Mouse (Mus musculus): ENCODE data around the gene Hapln1. TPM values are rescaled to one million over a fixed set of nuclear protein-coding genes. Genes with fewer than 3 reads are reported as not detected.

Hapln1 gene
- 0.61 and 1.2 TPM in 2 replicates for polyA plus RNA-seq (2014; fragmentation: Nextera tagmentation; extraction: Ambion mirVana)

DNA sequence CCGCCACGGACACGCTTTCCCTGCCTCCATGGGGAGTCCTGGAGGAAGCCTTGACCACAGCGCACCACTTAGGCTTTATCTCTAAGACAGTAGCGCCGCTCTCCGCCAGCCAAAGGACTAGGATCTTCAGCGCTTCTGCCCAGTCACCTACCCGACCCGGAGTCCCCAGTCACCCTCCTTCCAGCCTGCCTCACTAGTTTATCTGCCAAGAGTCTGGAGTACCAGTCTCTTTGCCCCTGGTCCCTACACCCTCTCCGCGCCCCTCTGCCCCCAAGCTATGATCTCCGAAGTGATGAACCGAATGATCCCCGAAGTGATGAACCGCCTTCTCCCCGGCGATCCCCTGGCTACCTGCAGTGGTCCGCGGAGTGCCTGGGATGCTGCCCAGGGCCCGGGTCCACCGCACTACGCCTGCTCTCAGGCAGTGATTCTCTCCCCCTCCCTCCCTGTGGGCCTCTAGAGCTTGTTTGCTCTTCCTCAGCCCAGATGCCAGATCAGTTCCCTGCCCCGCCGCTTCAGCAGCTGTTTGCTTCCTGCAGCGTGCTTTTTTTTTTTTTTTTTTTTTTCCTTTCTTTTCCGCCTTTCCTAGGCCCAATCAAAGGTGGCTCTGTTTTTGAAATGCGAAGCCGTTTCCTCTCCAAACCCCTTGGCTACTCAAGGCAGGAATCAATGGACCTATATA, at the start of gene Hapln1:
Hapln1 (plus strand) TSS at position 592 of the 682 bp plus-strand sequence.
- whole genome bisulfite sequencing: 1% methylated on average over 29 of the region's 29 CpGs
- Histone ChIP-seq H3K9me3 (ENCODE audit: control insufficient read depth, low read length) (no peaks in the 10 kb centered on the region), H3K9ac (replicated peaks; ENCODE audit: low read depth, low read length) (peak within 1 kb of the TSS; percentile 52), H3K4me2 (ENCODE audit: low read depth, low read length) (peak within 1 kb of the TSS; percentile 70), H3K36me3 (ENCODE audit: control insufficient read depth, insufficient read depth, low read length) (no peaks in the 10 kb centered on the region), H3K27me3 (ENCODE audit: control insufficient read depth, insufficient read depth, low read length) (no peaks in the 10 kb centered on the region), H3K4me3 (ENCODE audit: low read depth, low read length) (peak within 1 kb of the TSS; percentile 40), H3K27ac (ENCODE audit: low read depth, low read length) (no peak within 1 kb of the TSS), H3K4me1 (ENCODE audit: control insufficient read depth, insufficient read depth, low read length) (no peaks in the 10 kb centered on the region)
- peak; percentile 88 for ATAC-seq (ENCODE audit: low read depth)

DNA sequence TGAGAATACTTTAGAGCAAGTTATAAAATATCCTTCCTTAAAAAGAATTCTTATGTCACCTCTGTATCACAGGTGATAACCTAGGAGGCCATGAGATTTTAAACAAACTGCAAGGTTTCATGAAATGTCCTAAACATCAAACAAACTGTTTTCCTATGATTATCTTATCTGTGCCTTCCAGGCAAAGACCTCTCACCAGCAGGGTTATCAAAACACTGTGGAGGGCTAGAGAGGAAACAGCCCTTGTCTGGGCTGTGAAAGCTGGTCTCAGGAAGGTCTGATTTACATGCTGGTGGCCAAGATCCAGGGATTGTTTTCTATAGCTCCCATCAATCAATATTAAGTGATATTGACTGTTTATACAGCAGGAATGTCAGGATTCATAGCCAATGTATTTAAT, 46.4 kb upstream of the Hapln1 start:
- ATAC-seq (ENCODE audit: low read depth): no peak
- H3K4me3 ChIP-seq (ENCODE audit: low read depth, low read length): no peak overlapping the region
- H3K27ac ChIP-seq (ENCODE audit: low read depth, low read length): no peak overlapping the region
- H3K4me2 ChIP-seq (ENCODE audit: low read depth, low read length): no peak overlapping the region
- no peaks in the 10 kb centered on the region for H3K4me1 ChIP-seq (ENCODE audit: control insufficient read depth, insufficient read depth, low read length)
- H3K9ac ChIP-seq (replicated peaks; ENCODE audit: low read depth, low read length): no peak overlapping the region
- no peaks in the 10 kb centered on the region for H3K27me3 ChIP-seq (ENCODE audit: control insufficient read depth, insufficient read depth, low read length)
- no peaks in the 10 kb centered on the region for H3K9me3 ChIP-seq (ENCODE audit: control insufficient read depth, low read length)
- H3K36me3 ChIP-seq (ENCODE audit: control insufficient read depth, insufficient read depth, low read length): no peaks in the 10 kb centered on the region

DNA sequence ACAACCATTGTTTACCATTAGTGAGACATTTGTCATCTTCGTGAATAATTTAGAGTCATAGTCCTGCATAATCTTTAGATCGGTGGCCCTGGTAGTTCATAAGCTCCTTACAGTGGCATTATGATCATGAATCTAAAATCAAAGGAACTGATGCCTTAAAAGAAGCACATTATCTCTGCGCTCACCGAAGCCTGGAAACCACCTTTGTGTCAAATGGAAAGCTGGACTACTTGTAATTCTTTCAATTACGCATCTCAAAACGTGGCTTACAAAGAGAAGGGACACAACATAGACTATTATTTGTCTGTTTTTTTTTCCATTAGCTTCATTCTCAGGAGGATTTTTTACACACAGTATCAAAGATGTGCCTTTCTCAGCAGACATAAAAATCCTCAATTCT, 45.9 kb upstream of the Hapln1 start:
- Histone ChIP-seq H3K4me1 (ENCODE audit: control insufficient read depth, insufficient read depth, low read length) (no peaks in the 10 kb centered on the region), H3K36me3 (ENCODE audit: control insufficient read depth, insufficient read depth, low read length) (no peaks in the 10 kb centered on the region), H3K27ac (ENCODE audit: low read depth, low read length) (no peak overlapping the region), H3K4me2 (ENCODE audit: low read depth, low read length) (no peak overlapping the region), H3K27me3 (ENCODE audit: control insufficient read depth, insufficient read depth, low read length) (no peaks in the 10 kb centered on the region), H3K9me3 (ENCODE audit: control insufficient read depth, low read length) (no peaks in the 10 kb centered on the region), H3K4me3 (ENCODE audit: low read depth, low read length) (no peak overlapping the region), H3K9ac (replicated peaks; ENCODE audit: low read depth, low read length) (no peak overlapping the region)
- ATAC-seq (ENCODE audit: low read depth): no peak
- WGBS: 82% methylated on average over 6 of the region's 6 CpGs

DNA sequence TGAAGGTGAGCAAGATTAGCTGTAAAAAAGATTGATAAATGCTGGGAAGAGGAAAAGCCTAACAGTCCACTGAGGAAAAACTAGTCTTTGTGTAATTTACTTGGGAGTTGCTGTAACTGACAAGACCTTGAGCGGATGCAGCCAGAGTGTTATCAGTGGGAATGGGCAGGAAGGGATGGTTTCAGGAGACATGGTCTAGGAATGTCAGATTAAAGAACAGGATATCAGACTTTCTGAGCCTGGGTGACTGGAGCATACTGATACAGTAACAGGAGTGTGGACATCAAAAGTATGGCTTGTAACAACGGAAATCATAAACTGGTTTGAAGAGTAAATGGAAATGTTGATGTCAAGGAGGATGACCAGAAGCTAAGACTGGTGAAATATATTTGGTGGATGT, 43.0 kb upstream of the Hapln1 start:
- Histone ChIP-seq H3K9me3 (ENCODE audit: control insufficient read depth, low read length) (no peaks in the 10 kb centered on the region), H3K4me1 (ENCODE audit: control insufficient read depth, insufficient read depth, low read length) (no peaks in the 10 kb centered on the region), H3K27me3 (ENCODE audit: control insufficient read depth, insufficient read depth, low read length) (no peaks in the 10 kb centered on the region), H3K4me3 (ENCODE audit: low read depth, low read length) (no peak overlapping the region), H3K9ac (replicated peaks; ENCODE audit: low read depth, low read length) (no peak overlapping the region), H3K36me3 (ENCODE audit: control insufficient read depth, insufficient read depth, low read length) (no peaks in the 10 kb centered on the region), H3K4me2 (ENCODE audit: low read depth, low read length) (no peak overlapping the region), H3K27ac (ENCODE audit: low read depth, low read length) (no peak overlapping the region)
- WGBS: 81% methylated on average over 2 of the region's 2 CpGs
- ATAC-seq (ENCODE audit: low read depth): no peak

DNA sequence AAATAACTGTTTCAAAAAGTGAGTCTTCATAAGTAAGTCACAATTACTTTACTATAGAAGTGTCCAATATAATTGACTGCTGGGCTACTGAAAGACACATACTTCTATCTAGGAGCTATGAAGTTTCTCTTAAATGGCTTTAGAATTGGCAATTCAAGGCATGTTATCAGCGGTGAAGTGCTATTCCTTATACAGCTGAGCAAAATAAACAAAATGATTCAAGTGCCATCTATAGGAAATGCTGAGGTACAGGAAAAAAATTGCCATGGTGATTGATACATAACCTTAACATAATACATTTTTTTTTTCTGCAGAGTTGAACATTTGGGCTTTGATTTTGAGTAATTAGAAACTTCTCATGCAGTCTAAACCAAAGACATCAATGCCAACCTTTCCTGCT, 40.2 kb upstream of the Hapln1 start:
- Histone ChIP-seq H3K4me3 (ENCODE audit: low read depth, low read length) (no peak overlapping the region), H3K9me3 (ENCODE audit: control insufficient read depth, low read length) (no peaks in the 10 kb centered on the region), H3K4me2 (ENCODE audit: low read depth, low read length) (no peak overlapping the region), H3K27ac (ENCODE audit: low read depth, low read length) (no peak overlapping the region), H3K4me1 (ENCODE audit: control insufficient read depth, insufficient read depth, low read length) (no peaks in the 10 kb centered on the region), H3K27me3 (ENCODE audit: control insufficient read depth, insufficient read depth, low read length) (no peaks in the 10 kb centered on the region), H3K36me3 (ENCODE audit: control insufficient read depth, insufficient read depth, low read length) (no peaks in the 10 kb centered on the region), H3K9ac (replicated peaks; ENCODE audit: low read depth, low read length) (no peak overlapping the region)
- 50% methylated on average over 1 of the region's 1 CpGs for WGBS
- no peak for ATAC-seq (ENCODE audit: low read depth)

DNA sequence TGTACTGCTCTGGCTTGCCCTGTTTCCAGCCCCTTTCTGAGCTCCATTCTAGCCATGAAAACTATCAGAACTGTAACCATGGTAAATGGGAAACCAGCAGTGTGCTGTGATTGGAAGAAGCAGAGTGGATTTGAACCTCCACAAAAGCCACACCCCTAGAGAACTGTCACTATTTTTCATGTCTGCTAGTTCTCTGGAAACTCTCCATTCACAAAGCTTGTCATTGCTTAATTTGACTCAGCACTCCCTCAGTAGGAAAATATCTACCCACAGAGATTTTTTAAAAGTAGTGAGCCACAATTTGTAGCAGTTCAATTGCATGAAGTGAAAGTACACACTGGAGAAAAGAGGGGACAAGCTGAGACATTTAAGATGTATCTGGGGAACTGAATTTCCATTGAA, 18.1 kb upstream of the Hapln1 start:
- Histone ChIP-seq H3K27me3 (ENCODE audit: control insufficient read depth, insufficient read depth, low read length) (no peaks in the 10 kb centered on the region), H3K4me1 (ENCODE audit: control insufficient read depth, insufficient read depth, low read length) (no peaks in the 10 kb centered on the region), H3K4me2 (ENCODE audit: low read depth, low read length) (no peak overlapping the region), H3K27ac (ENCODE audit: low read depth, low read length) (no peak overlapping the region), H3K9me3 (ENCODE audit: control insufficient read depth, low read length) (no peaks in the 10 kb centered on the region), H3K9ac (replicated peaks; ENCODE audit: low read depth, low read length) (no peak overlapping the region), H3K36me3 (ENCODE audit: control insufficient read depth, insufficient read depth, low read length) (no peaks in the 10 kb centered on the region), H3K4me3 (ENCODE audit: low read depth, low read length) (no peak overlapping the region)
- ATAC-seq (ENCODE audit: low read depth): no peak

DNA sequence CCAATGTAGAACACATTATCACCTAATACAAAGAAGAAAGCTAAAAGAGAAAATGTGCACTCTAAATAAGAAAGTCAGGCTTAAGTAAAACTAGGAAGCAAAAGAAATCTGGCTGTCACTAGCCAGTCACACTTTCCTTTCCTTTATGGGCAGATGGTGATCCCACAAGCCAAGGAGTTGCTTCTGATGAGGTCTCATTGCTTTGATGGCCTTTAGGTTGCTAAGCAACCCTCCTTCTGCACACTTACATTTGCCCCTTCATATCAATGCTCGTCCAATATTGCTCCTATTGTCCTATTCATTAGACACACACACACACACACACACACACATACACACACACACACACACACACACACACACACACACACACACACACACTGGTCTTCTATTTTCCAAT, 10.9 kb upstream of the Hapln1 start:
- H3K9me3 ChIP-seq (ENCODE audit: control insufficient read depth, low read length): no peaks in the 10 kb centered on the region
- no peaks in the 10 kb centered on the region for H3K36me3 ChIP-seq (ENCODE audit: control insufficient read depth, insufficient read depth, low read length)
- no peak overlapping the region for H3K27ac ChIP-seq (ENCODE audit: low read depth, low read length)
- no peak overlapping the region for H3K4me3 ChIP-seq (ENCODE audit: low read depth, low read length)
- no peak for ATAC-seq (ENCODE audit: low read depth)
- no peak overlapping the region for H3K4me2 ChIP-seq (ENCODE audit: low read depth, low read length)
- H3K27me3 ChIP-seq (ENCODE audit: control insufficient read depth, insufficient read depth, low read length): no peaks in the 10 kb centered on the region
- H3K4me1 ChIP-seq (ENCODE audit: control insufficient read depth, insufficient read depth, low read length): no peaks in the 10 kb centered on the region
- no peak overlapping the region for H3K9ac ChIP-seq (replicated peaks; ENCODE audit: low read depth, low read length)
- 11% methylated on average over 1 of the region's 1 CpGs for WGBS

DNA sequence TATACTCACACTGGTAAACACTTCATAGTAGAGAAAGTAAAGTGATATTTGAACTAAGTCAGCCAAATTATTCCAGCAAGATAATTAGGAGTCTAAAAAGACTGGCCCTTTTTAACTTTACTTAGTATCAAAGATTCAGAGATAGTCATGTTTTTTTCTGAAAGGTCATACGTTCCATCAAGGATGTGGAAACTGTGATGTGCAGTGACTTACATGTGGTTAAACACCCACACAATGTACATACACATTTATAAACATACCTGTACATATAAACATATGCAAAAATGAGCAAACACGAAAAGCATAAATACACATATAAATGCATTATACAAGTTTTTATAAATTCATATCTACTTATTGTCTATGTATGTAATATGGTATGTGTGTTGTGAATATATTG, 9.2 kb upstream of the Hapln1 start:
- H3K9me3 ChIP-seq (ENCODE audit: control insufficient read depth, low read length): no peaks in the 10 kb centered on the region
- H3K4me3 ChIP-seq (ENCODE audit: low read depth, low read length): no peak overlapping the region
- H3K9ac ChIP-seq (replicated peaks; ENCODE audit: low read depth, low read length): no peak overlapping the region
- no peaks in the 10 kb centered on the region for H3K4me1 ChIP-seq (ENCODE audit: control insufficient read depth, insufficient read depth, low read length)
- no peak for ATAC-seq (ENCODE audit: low read depth)
- H3K27me3 ChIP-seq (ENCODE audit: control insufficient read depth, insufficient read depth, low read length): no peaks in the 10 kb centered on the region
- WGBS: 95% methylated on average over 2 of the region's 2 CpGs
- no peaks in the 10 kb centered on the region for H3K36me3 ChIP-seq (ENCODE audit: control insufficient read depth, insufficient read depth, low read length)
- no peak overlapping the region for H3K27ac ChIP-seq (ENCODE audit: low read depth, low read length)
- no peak overlapping the region for H3K4me2 ChIP-seq (ENCODE audit: low read depth, low read length)

DNA sequence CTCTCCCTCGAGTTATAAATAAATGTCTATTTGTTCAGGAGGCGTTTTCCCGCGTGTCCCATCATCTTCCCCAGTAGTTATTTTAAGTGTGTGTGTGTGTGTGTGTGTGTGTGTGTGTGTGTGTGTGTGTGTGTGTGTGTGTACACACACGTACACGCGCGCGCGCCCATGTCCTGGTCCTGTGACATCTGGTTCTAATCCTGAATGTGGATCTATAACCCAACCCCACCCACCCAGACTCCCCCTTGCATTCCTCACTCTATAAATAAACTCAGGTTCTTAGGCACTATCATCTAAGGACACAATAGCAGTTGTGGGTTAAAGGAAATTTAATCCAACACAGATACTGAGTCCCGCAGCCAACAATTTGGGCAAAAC, 280 bp downstream of the Hapln1 start:
- no peak overlapping the region; the same call in 1 of the 2 replicates for H3K9ac ChIP-seq (replicated peaks; ENCODE audit: low read depth, low read length)

More for the DNA sequence above, 280 bp downstream of the Hapln1 start:
- 35% methylated on average over 11 of the region's 11 CpGs for WGBS
- H3K4me1 ChIP-seq (ENCODE audit: control insufficient read depth, insufficient read depth, low read length): no peaks in the 10 kb centered on the region
- H3K27me3 ChIP-seq (ENCODE audit: control insufficient read depth, insufficient read depth, low read length): no peaks in the 10 kb centered on the region
- no peaks in the 10 kb centered on the region for H3K36me3 ChIP-seq (ENCODE audit: control insufficient read depth, insufficient read depth, low read length)
- no peak overlapping the region for H3K27ac ChIP-seq (ENCODE audit: low read depth, low read length)
- H3K9me3 ChIP-seq (ENCODE audit: control insufficient read depth, low read length): no peaks in the 10 kb centered on the region
- H3K4me2 ChIP-seq (ENCODE audit: low read depth, low read length): peak overlapping the region; percentile 70
- no peak overlapping the region; the same call in 1 of the 2 replicates for H3K4me3 ChIP-seq (ENCODE audit: low read depth, low read length)
- ATAC-seq (ENCODE audit: low read depth): no peak
